Mouse (Mus musculus): ENCODE results near the gene U2af2. TPM values are rescaled to one million over a fixed set of nuclear protein-coding genes. Genes with fewer than 3 reads are reported as not detected.

U2af2 gene
- polyA plus RNA-seq, 1 experiment: 184 TPM

DNA sequence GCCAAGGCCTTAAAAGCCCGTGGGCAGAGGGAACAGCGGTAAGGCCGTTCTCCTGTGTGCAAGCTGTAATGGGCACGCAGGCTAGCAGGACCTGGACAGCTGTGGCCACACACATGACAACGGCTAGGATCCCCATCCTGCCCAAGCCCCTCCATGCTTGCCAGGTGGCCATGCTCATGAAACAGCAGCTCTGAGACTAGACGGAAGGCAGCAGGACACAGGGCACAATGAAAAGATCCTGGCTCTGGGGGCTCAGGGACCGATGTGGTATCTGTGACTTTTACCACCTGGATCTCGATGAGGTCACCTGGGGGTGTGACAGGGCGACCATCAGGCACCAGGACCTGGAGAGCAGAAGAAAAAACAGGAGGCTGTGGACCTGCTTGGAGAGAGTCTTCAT is 25.8 kb upstream of the U2af2 start:
- no peak overlapping the region for H3K27ac ChIP-seq (ENCODE audit: insufficient read depth, low read length)
- no peaks in the 10 kb centered on the region; the same call in none of the 2 replicates for H3K4me1 ChIP-seq (ENCODE audit: control insufficient read depth, insufficient read depth, low read length)
- H3K4me3 ChIP-seq (ENCODE audit: insufficient read depth, low read length): no peak overlapping the region
- TF ChIP-seq CTCF (IDR thresholded peaks at IDR 0.05; ENCODE audit: extremely low read depth, insufficient read depth, low read length): no peak
- no peak for TF ChIP-seq POLR2A (IDR thresholded peaks at IDR 0.05; ENCODE audit: extremely low read depth, insufficient read depth, low read length)

GRCm38 (mm10) chr7:5037026-5037425 is 24.9 kb upstream of the U2af2 start:
- H3K4me1 ChIP-seq (ENCODE audit: control insufficient read depth, insufficient read depth, low read length): no peaks in the 10 kb centered on the region; the same call in none of the 2 replicates
- TF ChIP-seq POLR2A (IDR thresholded peaks at IDR 0.05; ENCODE audit: extremely low read depth, insufficient read depth, low read length) (no peak), CTCF (IDR thresholded peaks at IDR 0.05; ENCODE audit: extremely low read depth, insufficient read depth, low read length) (no peak)
- no peak overlapping the region; the same call in 1 of the 2 replicates for H3K4me3 ChIP-seq (ENCODE audit: insufficient read depth, low read length)
- H3K27ac ChIP-seq (ENCODE audit: insufficient read depth, low read length): no peak overlapping the region

DNA sequence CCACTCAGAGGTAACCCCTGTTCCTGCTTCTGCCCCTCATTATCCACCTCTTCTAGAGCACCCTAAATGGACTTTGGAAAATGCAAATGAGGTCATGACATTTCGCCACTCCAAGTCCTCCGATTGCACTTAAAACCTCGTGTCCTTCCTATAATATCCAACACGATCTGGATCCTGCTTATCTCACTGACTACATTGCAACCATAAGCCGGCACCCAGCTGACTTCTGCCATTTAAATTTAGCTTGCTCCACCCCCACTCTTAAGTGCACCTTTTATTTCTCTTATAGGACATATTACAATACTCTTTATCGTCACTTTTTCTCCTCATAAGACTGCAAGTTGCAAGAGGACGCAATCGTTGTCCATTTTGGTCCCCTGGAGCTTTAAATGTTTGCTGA is 24.5 kb upstream of the U2af2 start:
- TF ChIP-seq CTCF (IDR thresholded peaks at IDR 0.05; ENCODE audit: extremely low read depth, insufficient read depth, low read length) (no peak), POLR2A (IDR thresholded peaks at IDR 0.05; ENCODE audit: extremely low read depth, insufficient read depth, low read length) (no peak)
- Histone ChIP-seq H3K4me1 (ENCODE audit: control insufficient read depth, insufficient read depth, low read length) (no peaks in the 10 kb centered on the region; the same call in none of the 2 replicates), H3K4me3 (ENCODE audit: insufficient read depth, low read length) (peak overlapping the region; percentile 74), H3K27ac (ENCODE audit: insufficient read depth, low read length) (no peak overlapping the region)

DNA sequence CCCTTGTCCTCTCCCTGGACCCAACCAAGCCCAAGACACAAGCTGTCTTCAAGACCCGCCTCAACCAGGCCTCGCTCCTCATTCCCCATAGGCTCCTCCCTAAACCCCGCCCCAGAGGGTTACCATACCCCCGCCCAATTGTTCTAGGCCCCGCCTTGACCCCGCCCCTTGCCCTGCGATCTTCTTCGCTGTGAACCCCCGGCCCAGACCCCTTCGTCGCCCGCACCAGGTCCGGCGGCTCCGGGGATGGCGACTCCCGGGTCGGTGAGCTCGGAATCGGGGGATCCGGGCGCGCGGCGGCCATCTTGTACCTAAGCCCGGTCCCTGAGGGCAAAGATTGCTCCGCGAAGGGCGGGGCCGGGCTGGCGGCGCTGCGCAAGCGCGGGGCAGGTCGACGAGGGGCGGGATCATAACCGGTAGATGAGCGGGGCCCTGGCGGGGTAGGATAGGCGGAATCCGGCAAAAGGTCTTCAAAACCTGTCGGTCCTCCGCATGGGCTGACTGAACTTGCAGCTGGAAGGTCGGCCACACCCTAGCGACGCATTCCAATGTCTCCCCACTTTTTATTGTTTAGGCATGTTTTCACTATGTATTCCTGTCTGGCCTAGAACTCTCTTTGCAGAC is 23.7 kb upstream of the U2af2 start, which contains the start of gene Zfp784:
Gene Zfp784, minus strand, starts transcription at position 338 of the 624 bp plus-strand sequence.
- no peaks in the 10 kb centered on the region; the same call in none of the 2 replicates for H3K4me1 ChIP-seq (ENCODE audit: control insufficient read depth, insufficient read depth, low read length)
- H3K4me3 ChIP-seq (ENCODE audit: insufficient read depth, low read length): peak within 1 kb of the TSS; percentile 74
- peak within 1 kb of the TSS; percentile 91 for H3K27ac ChIP-seq (ENCODE audit: insufficient read depth, low read length)
- TF ChIP-seq CTCF (IDR thresholded peaks at IDR 0.05; ENCODE audit: extremely low read depth, insufficient read depth, low read length): no peak
- TF ChIP-seq POLR2A (IDR thresholded peaks at IDR 0.05; ENCODE audit: extremely low read depth, insufficient read depth, low read length): peak; percentile 68

DNA sequence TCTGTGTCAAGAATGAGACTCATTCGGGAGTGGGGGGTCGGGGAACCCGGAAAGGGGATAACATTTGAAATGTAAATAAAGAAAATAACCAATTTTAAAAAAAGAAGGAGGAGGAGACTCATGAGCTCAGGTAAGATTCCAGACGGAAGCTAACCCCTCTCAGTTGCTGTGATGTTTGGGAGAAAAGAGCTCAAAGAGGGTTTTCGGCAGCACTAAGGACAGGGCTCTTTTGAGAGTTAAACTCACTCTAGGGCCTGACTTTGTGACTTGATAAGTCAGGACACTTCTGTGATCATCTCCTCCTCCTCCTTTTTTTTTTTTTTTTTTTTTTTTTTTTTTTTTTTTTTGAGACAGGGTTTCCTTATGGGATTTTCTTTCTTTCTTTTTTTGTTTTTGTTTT is 23.0 kb upstream of the U2af2 start:
- TF ChIP-seq CTCF (IDR thresholded peaks at IDR 0.05; ENCODE audit: extremely low read depth, insufficient read depth, low read length): no peak
- TF ChIP-seq POLR2A (IDR thresholded peaks at IDR 0.05; ENCODE audit: extremely low read depth, insufficient read depth, low read length): no peak
- no peaks in the 10 kb centered on the region; the same call in none of the 2 replicates for H3K4me1 ChIP-seq (ENCODE audit: control insufficient read depth, insufficient read depth, low read length)
- no peak overlapping the region for H3K27ac ChIP-seq (ENCODE audit: insufficient read depth, low read length)
- H3K4me3 ChIP-seq (ENCODE audit: insufficient read depth, low read length): peak overlapping the region; percentile 74

DNA sequence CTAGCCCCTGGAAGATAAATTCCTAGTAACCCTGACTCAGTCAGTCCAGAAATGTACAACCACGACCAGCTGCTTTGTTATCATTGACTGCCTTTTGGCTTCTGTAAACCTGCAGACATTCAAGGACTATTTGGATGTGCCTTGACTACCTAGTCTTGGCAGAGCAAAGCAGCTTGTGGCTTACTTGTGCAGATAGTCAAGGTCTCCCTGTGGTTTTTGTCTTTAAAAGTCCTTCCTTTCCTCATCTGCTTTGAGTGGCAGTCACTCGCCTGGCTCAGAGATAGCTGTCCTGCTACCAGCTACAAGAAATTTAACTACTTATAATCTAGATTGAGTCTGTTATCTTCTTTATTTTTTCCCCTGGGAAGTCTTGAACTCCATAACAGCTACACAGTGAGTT is 17.0 kb upstream of the U2af2 start:
- H3K4me3 ChIP-seq (ENCODE audit: insufficient read depth, low read length): no peak overlapping the region
- TF ChIP-seq POLR2A (IDR thresholded peaks at IDR 0.05; ENCODE audit: extremely low read depth, insufficient read depth, low read length) (no peak), CTCF (IDR thresholded peaks at IDR 0.05; ENCODE audit: extremely low read depth, insufficient read depth, low read length) (no peak)
- no peaks in the 10 kb centered on the region for H3K4me1 ChIP-seq (ENCODE audit: control insufficient read depth, insufficient read depth, low read length)
- no peak overlapping the region for H3K27ac ChIP-seq (ENCODE audit: insufficient read depth, low read length)

DNA sequence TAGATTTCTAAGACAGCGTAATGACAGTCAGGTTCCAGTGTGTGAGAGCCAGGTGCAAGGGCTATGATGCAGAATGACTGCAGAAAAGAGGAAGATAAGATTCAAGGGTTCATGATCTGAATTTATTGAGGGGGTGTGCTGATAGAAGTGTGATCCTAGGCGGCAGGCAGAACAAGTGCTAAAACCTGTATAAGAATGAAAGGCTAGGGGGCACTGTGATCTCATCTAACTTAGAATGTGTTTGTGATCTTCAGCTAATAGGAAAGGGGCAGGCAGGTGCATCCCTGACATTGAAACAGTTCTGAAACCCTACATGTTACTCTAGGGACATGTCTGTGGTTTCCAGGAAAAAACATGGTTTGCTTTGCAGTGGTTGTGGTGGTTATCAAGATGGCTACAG is 15.8 kb upstream of the U2af2 start:
- no peaks in the 10 kb centered on the region for H3K4me1 ChIP-seq (ENCODE audit: control insufficient read depth, insufficient read depth, low read length)
- H3K27ac ChIP-seq (ENCODE audit: insufficient read depth, low read length): no peak overlapping the region
- H3K4me3 ChIP-seq (ENCODE audit: insufficient read depth, low read length): no peak overlapping the region
- TF ChIP-seq CTCF (IDR thresholded peaks at IDR 0.05; ENCODE audit: extremely low read depth, insufficient read depth, low read length) (0 out of 2 replicates have a peak, but pooled peaks have one; percentile 0), POLR2A (IDR thresholded peaks at IDR 0.05; ENCODE audit: extremely low read depth, insufficient read depth, low read length) (no peak)

- Histone ChIP-seq H3K27ac (ENCODE audit: insufficient read depth, low read length) (no peak overlapping the region), H3K4me3 (ENCODE audit: insufficient read depth, low read length) (no peak overlapping the region), H3K4me1 (ENCODE audit: control insufficient read depth, insufficient read depth, low read length) (no peaks in the 10 kb centered on the region; the same call in 1 of the 2 replicates)
- TF ChIP-seq POLR2A (IDR thresholded peaks at IDR 0.05; ENCODE audit: extremely low read depth, insufficient read depth, low read length) (no peak), CTCF (IDR thresholded peaks at IDR 0.05; ENCODE audit: extremely low read depth, insufficient read depth, low read length) (peak; percentile 23; the same call in 1 of the 2 replicates)
Measured at GRCm38 (mm10) chr7:5047313-5047712, 14.6 kb upstream of the U2af2 start.

- TF ChIP-seq POLR2A (IDR thresholded peaks at IDR 0.05; ENCODE audit: extremely low read depth, insufficient read depth, low read length) (no peak), CTCF (IDR thresholded peaks at IDR 0.05; ENCODE audit: extremely low read depth, insufficient read depth, low read length) (no peak)
- Histone ChIP-seq H3K27ac (ENCODE audit: insufficient read depth, low read length) (peak within 1 kb of the TSS; percentile 82), H3K4me3 (ENCODE audit: insufficient read depth, low read length) (peak within 1 kb of the TSS; percentile 52), H3K4me1 (ENCODE audit: control insufficient read depth, insufficient read depth, low read length) (peaks cover 8% of the 10 kb centered on the region)
Measured at GRCm38 (mm10) chr7:5051193-5052192, 10.4 kb upstream of the U2af2 start, which contains the start of gene Zfp580. TSS of gene Zfp580 (plus strand) at chr7:5051538.
